Mouse (Mus musculus): ENCODE measurements around the gene Tcf3. TPM values are rescaled to one million over a fixed set of nuclear protein-coding genes. Genes with fewer than 3 reads are reported as not detected.
A peak's percentile ranks its signal among the peaks of the same experiment; 100 is the strongest.

Tcf3 gene
- polyA plus RNA-seq, 1 experiment from 2014 or later, result 83.7 TPM

DNA sequence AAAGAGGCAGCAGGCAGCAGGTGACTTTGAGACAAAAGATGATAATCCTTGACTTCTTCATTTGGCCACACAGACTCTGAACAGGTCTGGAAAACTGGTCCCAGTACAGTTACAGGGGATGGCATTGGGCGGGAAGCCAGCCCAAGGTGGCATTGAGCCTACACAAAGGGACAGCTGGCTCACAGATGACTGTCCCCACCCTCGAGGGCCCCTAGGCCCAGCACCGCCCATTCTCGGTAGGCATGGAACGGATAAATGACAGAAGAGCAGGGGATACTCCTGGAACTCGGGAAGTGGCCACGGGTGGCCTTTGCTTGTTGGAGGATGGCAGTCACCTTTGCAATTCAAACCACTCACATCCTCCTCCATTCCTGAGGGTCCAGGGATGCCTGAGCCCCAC lies 48.1 kb downstream of the Tcf3 start:
- Histone ChIP-seq H3K4me2 (ENCODE audit: low read length) (peak overlapping the region; percentile 96), H3K27ac (peak overlapping the region; percentile 78; the same call in 1 of the 2 replicates), H3K4me1 (replicated peaks; ENCODE audit: insufficient read depth, low read length) (peaks cover 27% of the 10 kb centered on the region), H3K9me3 (replicated peaks; ENCODE audit: low read length) (no peaks in the 10 kb centered on the region), H3K4me3 (replicated peaks; ENCODE audit: low read depth, low read length) (peak overlapping the region; percentile 87), H3K36me3 (ENCODE audit: insufficient read depth, low read length) (peaks cover 16% of the 10 kb centered on the region), H3K27me3 (ENCODE audit: insufficient read depth, low read length) (no peaks in the 10 kb centered on the region), H3K9ac (ENCODE audit: low read depth, low read length) (peak overlapping the region; percentile 93; the same call in 1 of the 2 replicates)
- ATAC-seq (replicated peaks; ENCODE audit: low FRiP score, low read depth) (no peak), DNase-seq (ENCODE audit: low spot score) (no peak)
- 16% methylated on average over 7 of the region's 7 CpGs for WGBS
- no peak for TF ChIP-seq CTCF (IDR thresholded peaks at IDR 0.05; ENCODE audit: low read depth)

DNA sequence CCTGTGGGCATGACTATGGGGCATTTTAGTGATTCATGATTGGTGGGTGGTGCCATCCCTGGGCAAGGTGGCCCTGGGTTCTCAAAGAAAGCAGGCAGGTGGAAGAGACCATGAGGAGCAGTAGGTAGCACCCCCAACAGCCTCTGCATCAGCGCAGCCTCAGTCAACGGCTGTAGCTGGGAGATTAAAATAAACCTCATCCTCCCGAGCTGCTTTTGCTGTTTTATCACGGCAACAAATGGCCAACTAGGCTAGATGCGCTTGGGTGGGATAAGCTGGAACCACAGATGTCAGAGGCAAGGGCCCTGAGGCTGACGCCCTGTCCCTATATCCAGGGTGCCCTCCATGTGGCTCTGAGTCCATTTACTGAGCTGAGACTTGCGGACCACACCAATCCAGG lies 48.7 kb downstream of the Tcf3 start:
- ATAC-seq (replicated peaks; ENCODE audit: low FRiP score, low read depth) (no peak), DNase-seq (ENCODE audit: low spot score) (no peak)
- H3K36me3 ChIP-seq (ENCODE audit: insufficient read depth, low read length), result peaks cover 16% of the 10 kb centered on the region
- peaks cover 27% of the 10 kb centered on the region for H3K4me1 ChIP-seq (replicated peaks; ENCODE audit: insufficient read depth, low read length)
- no peak overlapping the region for H3K27ac ChIP-seq
- H3K27me3 ChIP-seq (ENCODE audit: insufficient read depth, low read length), result no peaks in the 10 kb centered on the region
- WGBS, result 70% methylated on average over 7 of the region's 7 CpGs
- H3K9me3 ChIP-seq (replicated peaks; ENCODE audit: low read length), result no peaks in the 10 kb centered on the region
- TF ChIP-seq CTCF (IDR thresholded peaks at IDR 0.05; ENCODE audit: low read depth), result no peak
- H3K4me2 ChIP-seq (ENCODE audit: low read length), result peak overlapping the region; percentile 96
- peak overlapping the region; percentile 93; the same call in 1 of the 2 replicates for H3K9ac ChIP-seq (ENCODE audit: low read depth, low read length)
- H3K4me3 ChIP-seq (replicated peaks; ENCODE audit: low read depth, low read length), result peak overlapping the region; percentile 87

DNA sequence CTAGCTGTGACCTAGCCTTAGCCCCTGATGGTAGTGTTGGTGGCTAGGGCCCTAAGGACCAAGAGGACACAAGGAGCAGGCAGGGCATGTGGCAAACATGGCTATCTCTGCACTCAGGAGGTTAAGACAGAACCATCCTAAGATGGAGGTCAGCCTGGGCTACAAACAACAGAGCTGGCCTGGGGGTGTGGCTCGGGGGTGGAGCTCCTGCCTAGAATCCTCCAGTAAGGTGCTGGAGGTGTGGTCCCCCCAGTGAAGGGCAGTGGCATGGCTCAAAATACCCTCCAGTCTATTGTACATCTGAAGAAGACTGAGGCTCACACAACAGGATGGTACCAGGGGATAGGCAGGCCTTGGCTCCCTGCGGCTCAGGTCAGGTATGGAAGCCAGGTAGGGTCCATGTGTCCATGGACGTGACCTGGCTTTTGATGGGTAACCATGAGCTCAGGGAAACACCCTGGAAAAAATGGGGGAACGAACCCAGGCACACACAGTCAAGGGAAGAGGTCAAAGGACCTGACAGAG lies 49.3 kb downstream of the Tcf3 start:
- Histone ChIP-seq H3K36me3 (ENCODE audit: insufficient read depth, low read length) (peaks cover 16% of the 10 kb centered on the region), H3K9ac (ENCODE audit: low read depth, low read length) (no peak overlapping the region), H3K9me3 (replicated peaks; ENCODE audit: low read length) (no peaks in the 10 kb centered on the region), H3K4me1 (replicated peaks; ENCODE audit: insufficient read depth, low read length) (peaks cover 27% of the 10 kb centered on the region), H3K27ac (no peak overlapping the region), H3K4me2 (ENCODE audit: low read length) (peak overlapping the region; percentile 96), H3K4me3 (replicated peaks; ENCODE audit: low read depth, low read length) (no peak overlapping the region), H3K27me3 (ENCODE audit: insufficient read depth, low read length) (no peaks in the 10 kb centered on the region)
- no peak for DNase-seq (ENCODE audit: low spot score)
- no peak for ATAC-seq (replicated peaks; ENCODE audit: low FRiP score, low read depth)
- no peak for TF ChIP-seq CTCF (IDR thresholded peaks at IDR 0.05; ENCODE audit: low read depth)
- WGBS, result 84% methylated on average over 4 of the region's 4 CpGs

DNA sequence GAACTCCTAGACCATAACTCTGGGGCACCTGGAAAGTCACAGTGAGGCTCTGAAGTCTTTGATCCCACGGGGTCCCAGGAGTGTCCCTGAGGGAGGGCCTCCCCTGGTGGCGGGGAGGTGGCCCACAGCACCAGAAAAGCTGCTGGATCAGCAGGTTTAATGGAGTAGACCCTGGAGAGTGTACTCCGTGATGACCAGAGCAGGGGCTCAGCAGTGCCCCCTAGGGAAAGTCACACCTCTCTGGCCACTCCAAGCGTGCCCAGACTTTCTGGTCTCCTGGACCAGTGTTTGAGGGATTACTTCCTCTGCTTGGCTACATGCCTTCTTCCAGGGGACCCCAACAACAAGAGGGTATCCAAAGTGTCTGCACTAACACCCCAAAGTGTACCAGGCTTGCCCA lies 50.0 kb downstream of the Tcf3 start:
- H3K4me3 ChIP-seq (replicated peaks; ENCODE audit: low read depth, low read length), result no peak overlapping the region
- no peak overlapping the region for H3K4me2 ChIP-seq (ENCODE audit: low read length)
- WGBS, result 52% methylated on average over 4 of the region's 4 CpGs
- peak; percentile 51 for TF ChIP-seq CTCF (IDR thresholded peaks at IDR 0.05; ENCODE audit: low read depth)
- no peak overlapping the region for H3K27ac ChIP-seq
- no peaks in the 10 kb centered on the region for H3K9me3 ChIP-seq (replicated peaks; ENCODE audit: low read length)
- peaks cover 16% of the 10 kb centered on the region for H3K36me3 ChIP-seq (ENCODE audit: insufficient read depth, low read length)
- no peak overlapping the region for H3K9ac ChIP-seq (ENCODE audit: low read depth, low read length)
- ATAC-seq (replicated peaks; ENCODE audit: low FRiP score, low read depth), result no peak
- no peak for DNase-seq (ENCODE audit: low spot score)
- no peaks in the 10 kb centered on the region for H3K27me3 ChIP-seq (ENCODE audit: insufficient read depth, low read length)
- peaks cover 26% of the 10 kb centered on the region for H3K4me1 ChIP-seq (replicated peaks; ENCODE audit: insufficient read depth, low read length)

DNA sequence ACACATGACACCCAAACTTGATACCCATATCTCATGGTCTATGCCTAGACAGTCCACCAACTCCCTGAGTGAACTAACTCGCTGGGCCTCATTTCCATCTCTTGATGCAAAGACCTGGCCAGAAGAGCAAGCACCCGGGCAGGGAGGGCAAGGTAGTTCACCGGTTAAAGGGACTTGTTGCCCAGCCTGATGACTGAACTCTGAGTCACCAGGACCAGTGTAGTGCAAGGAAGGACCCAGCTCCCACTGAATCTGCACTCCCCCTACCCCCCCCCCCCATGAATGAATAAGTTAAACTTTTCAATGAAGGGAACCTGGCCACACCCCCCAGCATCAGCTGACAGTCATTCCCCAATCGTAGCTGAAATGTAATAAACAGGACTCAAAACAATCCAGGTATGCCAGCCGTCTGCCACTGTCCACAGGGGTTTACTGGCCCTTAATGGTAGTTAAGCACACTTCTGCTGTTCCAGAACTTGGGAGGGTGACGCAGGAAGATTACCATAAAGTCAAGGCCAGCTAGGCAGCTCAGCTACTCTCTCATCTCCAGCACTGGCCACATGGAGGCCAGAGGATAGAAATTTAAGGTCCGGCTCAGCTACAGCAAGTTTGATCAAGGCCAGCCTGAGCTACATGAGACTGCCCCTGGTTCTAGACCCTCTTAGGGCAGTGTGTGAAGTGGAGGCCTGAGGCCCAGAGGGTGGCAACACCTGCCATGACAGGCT lies 50.6 kb downstream of the Tcf3 start:
- Histone ChIP-seq H3K27ac (no peak overlapping the region), H3K4me1 (replicated peaks; ENCODE audit: insufficient read depth, low read length) (peaks cover 24% of the 10 kb centered on the region), H3K27me3 (ENCODE audit: insufficient read depth, low read length) (no peaks in the 10 kb centered on the region), H3K9ac (ENCODE audit: low read depth, low read length) (no peak overlapping the region), H3K4me2 (ENCODE audit: low read length) (no peak overlapping the region), H3K9me3 (replicated peaks; ENCODE audit: low read length) (no peaks in the 10 kb centered on the region), H3K4me3 (replicated peaks; ENCODE audit: low read depth, low read length) (no peak overlapping the region), H3K36me3 (ENCODE audit: insufficient read depth, low read length) (peaks cover 16% of the 10 kb centered on the region)
- DNase-seq (ENCODE audit: low spot score) (no peak), ATAC-seq (replicated peaks; ENCODE audit: low FRiP score, low read depth) (no peak)
- 84% methylated on average over 7 of the region's 7 CpGs for WGBS
- no peak for TF ChIP-seq CTCF (IDR thresholded peaks at IDR 0.05; ENCODE audit: low read depth)

DNA sequence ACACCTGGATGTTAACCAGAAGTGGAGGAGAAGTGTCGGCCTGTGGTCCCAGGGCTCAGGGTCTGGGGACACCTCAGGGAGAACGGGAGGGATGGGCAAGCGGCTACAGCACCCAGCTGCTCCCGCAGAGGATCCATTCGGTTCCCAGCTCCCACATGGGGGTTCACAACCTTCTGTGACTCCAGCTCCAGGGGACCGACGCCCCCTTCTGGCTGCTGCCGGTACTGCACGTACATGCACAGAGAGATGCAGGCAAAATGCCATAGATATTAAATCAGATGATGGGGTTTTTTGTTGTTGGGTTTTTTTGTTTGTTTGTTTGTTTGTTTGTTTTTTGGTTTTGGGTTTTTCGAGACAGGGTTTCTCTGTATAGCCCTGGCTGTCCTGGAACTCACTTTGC lies 55.7 kb downstream of the Tcf3 start:
- ATAC-seq (replicated peaks; ENCODE audit: low FRiP score, low read depth) (no peak), DNase-seq (ENCODE audit: low spot score) (no peak)
- H3K4me1 ChIP-seq (replicated peaks; ENCODE audit: insufficient read depth, low read length), result no peaks in the 10 kb centered on the region
- 52% methylated on average over 10 of the region's 10 CpGs for WGBS
- no peaks in the 10 kb centered on the region for H3K27me3 ChIP-seq (ENCODE audit: insufficient read depth, low read length)
- H3K9me3 ChIP-seq (replicated peaks; ENCODE audit: low read length), result no peaks in the 10 kb centered on the region
- no peak overlapping the region for H3K9ac ChIP-seq (ENCODE audit: low read depth, low read length)
- TF ChIP-seq CTCF (IDR thresholded peaks at IDR 0.05; ENCODE audit: low read depth), result peak; percentile 66
- peaks cover 16% of the 10 kb centered on the region for H3K36me3 ChIP-seq (ENCODE audit: insufficient read depth, low read length)
- H3K27ac ChIP-seq, result no peak overlapping the region
- H3K4me3 ChIP-seq (replicated peaks; ENCODE audit: low read depth, low read length), result no peak overlapping the region
- H3K4me2 ChIP-seq (ENCODE audit: low read length), result no peak overlapping the region
